In genomic region chr14:12436903-12437368, GRCm38 (mm10) we compare ENCODE assay signal across 20 mouse cellular contexts.
A peak's percentile ranks its signal among the peaks of the same experiment; 100 is the strongest.
DNase-seq lines count a peak whose midpoint lies in the region; ATAC-seq lines count a peak whose summit lies in the region.
"Had no signal": no experiment of that assay in that cellular context is flagged by ENCODE, and none has a peak within 500 bp of the region (broad histone marks: within the 10 kb centered on the region; RNA-seq: fewer than 3 reads in every experiment).

No protein-coding gene starts in this region.

- no peak overlapping the region for H3K9ac ChIP-seq in forebrain, embryonic 13.5 days
- H3K9ac ChIP-seq in forebrain, embryonic 11.5 days (ENCODE audit: low read length), result no peak overlapping the region
- H3K9ac ChIP-seq: hindbrain, embryonic 13.5 days had no signal

- H3K4me2 ChIP-seq in forebrain, embryonic 13.5 days, result no peak overlapping the region
- no peak overlapping the region for H3K4me2 ChIP-seq in forebrain, embryonic 11.5 days (ENCODE audit: low read depth, low read length, severe bottlenecking)
- H3K4me2 ChIP-seq: hindbrain, embryonic 13.5 days; liver, embryonic 11.5 days had no signal

- peaks cover 10% of the 10 kb centered on the region; the same call in 1 of the 2 replicates for H3K4me1 ChIP-seq in forebrain, embryonic 13.5 days
- H3K4me1 ChIP-seq in forebrain, embryonic 11.5 days (replicated peaks; ENCODE audit: control insufficient read depth, insufficient read depth, low read length), result 0 out of 2 replicates have a peak, but pooled peaks cover 1% of the 10 kb centered on the region
- H3K4me1 ChIP-seq: hindbrain, embryonic 13.5 days had no signal

- H3K4me3 ChIP-seq in forebrain, embryonic 13.5 days, result no peak overlapping the region
- no peak overlapping the region for H3K4me3 ChIP-seq in forebrain, embryonic 11.5 days (ENCODE audit: low read depth, low read length)
- H3K4me3 ChIP-seq: erythroblast, embryonic 14.5 days; gastrocnemius, adult 2 months; heart, adult 2 months; hindbrain, embryonic 13.5 days; myocyte had no signal

- H3K36me3 ChIP-seq in forebrain, embryonic 13.5 days (ENCODE audit: poor library complexity, severe bottlenecking), result peaks cover 3% of the 10 kb centered on the region; the same call in 1 of the 2 replicates
- H3K36me3 ChIP-seq in forebrain, embryonic 11.5 days (ENCODE audit: control insufficient read depth, insufficient read depth, low read length), result no peaks in the 10 kb centered on the region

- ATAC-seq in forebrain, embryonic 13.5 days, result peak; percentile 70; the same call in 1 of the 2 replicates
- ATAC-seq in forebrain, embryonic 11.5 days (replicated peaks; ENCODE audit: low FRiP score), result no peak
- no peak for ATAC-seq in megakaryocyte progenitor cell, adult 5-6 weeks (replicated peaks; ENCODE audit: poor library complexity)
- ATAC-seq: Patski had no signal

- DNase-seq in forebrain, embryonic 11.5 days (ENCODE audit: low spot score), result no peak
- peak; percentile 73 for DNase-seq in right cerebral cortex, adult 18-20 months
- no peak for DNase-seq in right cerebral cortex, postnatal 4 days
- DNase-seq in layer of hippocampus, postnatal 36 days, result peak; percentile 40 to 47
- DNase-seq in telencephalon, adult 2 months (ENCODE audit: low read depth, low spot score), result peak; percentile 78
- DNase-seq in kidney, postnatal 25 days, result no peak
- DNase-seq: cerebellum, adult 8-10 months; embryo, embryonic 11 days; gastrocnemius, adult 2 months; heart, adult 2 months; kidney, adult 11 months; kidney, postnatal 14 days; thymus, adult 2 months had no signal

- H3K9me3 ChIP-seq in forebrain, embryonic 13.5 days (replicated peaks), result no peaks in the 10 kb centered on the region
- H3K9me3 ChIP-seq in forebrain, embryonic 11.5 days (ENCODE audit: control insufficient read depth, low read length), result no peaks in the 10 kb centered on the region
- H3K9me3 ChIP-seq: hindbrain, embryonic 13.5 days had no signal

- H3K27me3 ChIP-seq in forebrain, embryonic 13.5 days, result no peaks in the 10 kb centered on the region
- H3K27me3 ChIP-seq in forebrain, embryonic 11.5 days (ENCODE audit: control insufficient read depth, insufficient read depth, low read length), result no peaks in the 10 kb centered on the region
- H3K27me3 ChIP-seq: hindbrain, embryonic 13.5 days had no signal

- 88% methylated on average over 14 of the region's 14 CpGs for WGBS in forebrain, embryonic 13.5 days
- WGBS in forebrain, embryonic 11.5 days, result 90% methylated on average over 14 of the region's 14 CpGs

- H3K27ac ChIP-seq in forebrain, embryonic 13.5 days, result no peak overlapping the region
- H3K27ac ChIP-seq in forebrain, embryonic 11.5 days (ENCODE audit: low read depth, low read length), result no peak overlapping the region
- H3K27ac ChIP-seq: gastrocnemius, adult 2 months; heart, adult 2 months; hindbrain, embryonic 13.5 days had no signal

Comparison
In these comparisons a context has a peak if more than half of its experiments do, and no peak if none do; other contexts are left out.
1. DNase-seq: peak in right cerebral cortex, adult 18-20 months (single experiment), layer of hippocampus, postnatal 36 days (2 of 2) and telencephalon, adult 2 months (single experiment); none in forebrain, embryonic 11.5 days (single experiment), right cerebral cortex, postnatal 4 days (single experiment) and kidney, postnatal 25 days (0 of 2).